ENCODE assay signal across 15 mouse cellular contexts in the genomic region with DNA sequence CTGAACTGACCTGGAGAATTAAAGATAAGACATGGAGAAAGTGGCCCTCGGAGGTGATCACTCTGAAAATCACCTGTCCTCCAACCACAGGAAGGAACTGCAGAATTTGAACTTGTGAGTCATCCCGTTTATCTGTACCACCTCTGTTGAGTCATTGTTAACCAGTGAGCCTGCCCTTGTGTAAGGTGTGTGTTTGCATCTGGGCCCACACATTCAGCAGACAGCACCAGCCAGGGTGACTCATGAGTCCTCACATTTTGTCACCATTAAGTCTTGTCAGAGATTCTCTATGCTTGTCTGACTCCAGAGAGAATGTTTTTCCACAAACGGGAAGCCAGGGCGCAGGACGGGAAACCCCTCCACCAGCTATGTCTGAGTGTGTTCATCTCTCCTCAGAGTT.
"Had no signal": no experiment of that assay in that cellular context is flagged by ENCODE, and none has a peak within 500 bp of the region (broad histone marks: within the 10 kb centered on the region; RNA-seq: fewer than 3 reads in every experiment).

No protein-coding gene starts in this region.

- ATAC-seq: intestine, postnatal 0 days; midbrain, embryonic 15.5 days had no signal

- H3K27ac ChIP-seq: kidney, postnatal 0 days; liver, embryonic 13.5 days; macrophage; midbrain, embryonic 12.5 days; midbrain, embryonic 15.5 days; neural tube, embryonic 12.5 days; neural tube, embryonic 15.5 days had no signal

- H3K4me3 ChIP-seq: liver, embryonic 13.5 days; midbrain, embryonic 12.5 days; midbrain, embryonic 15.5 days; neural tube, embryonic 12.5 days; neural tube, embryonic 15.5 days had no signal

- DNase-seq: kidney, adult 2 months; kidney, postnatal 36 days; liver, embryonic 13.5 days; lung, adult 2 months; spleen, adult 18-20 months; thymus, adult 2 months; thymus, postnatal 14 days; thymus, postnatal 4 days had no signal

- H3K9ac ChIP-seq: liver, embryonic 13.5 days; midbrain, embryonic 12.5 days; midbrain, embryonic 15.5 days; neural tube, embryonic 12.5 days; neural tube, embryonic 15.5 days had no signal

- H3K4me2 ChIP-seq: liver, embryonic 13.5 days; midbrain, embryonic 12.5 days; midbrain, embryonic 15.5 days; neural tube, embryonic 12.5 days; neural tube, embryonic 15.5 days had no signal

- H3K9me3 ChIP-seq: liver, embryonic 13.5 days; midbrain, embryonic 12.5 days; midbrain, embryonic 15.5 days; neural tube, embryonic 12.5 days; neural tube, embryonic 15.5 days had no signal

- H3K36me3 ChIP-seq: liver, embryonic 13.5 days; midbrain, embryonic 12.5 days; midbrain, embryonic 15.5 days; neural tube, embryonic 12.5 days; neural tube, embryonic 15.5 days had no signal

- H3K27me3 ChIP-seq: liver, embryonic 13.5 days; midbrain, embryonic 12.5 days; midbrain, embryonic 15.5 days; neural tube, embryonic 12.5 days; neural tube, embryonic 15.5 days had no signal

- H3K4me1 ChIP-seq: liver, embryonic 13.5 days; midbrain, embryonic 12.5 days; midbrain, embryonic 15.5 days; neural tube, embryonic 12.5 days; neural tube, embryonic 15.5 days had no signal
